ENCODE assay signal across 10 mouse cellular contexts in the genomic region with DNA sequence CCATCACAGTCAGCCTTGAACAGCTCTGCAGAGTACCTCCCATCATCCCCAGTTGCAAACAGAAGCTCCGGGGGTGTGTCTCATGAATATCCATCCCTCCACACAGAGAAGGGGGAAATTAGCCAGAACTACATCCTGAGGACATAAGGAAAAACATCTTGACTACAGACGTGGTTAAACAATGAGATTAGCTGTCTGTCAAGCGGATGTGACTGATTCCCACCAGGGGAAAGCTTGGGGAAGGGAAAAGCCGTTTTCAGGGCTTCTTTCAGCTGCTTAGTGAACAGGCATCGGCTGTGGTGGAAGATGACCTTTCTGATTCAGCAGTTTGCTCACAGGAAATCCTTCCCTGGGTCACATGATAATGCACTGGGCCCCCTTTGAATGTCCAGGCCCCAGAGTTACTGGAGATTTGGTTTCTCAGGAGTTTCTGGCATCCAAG. TPM values are rescaled to one million over a fixed set of nuclear protein-coding genes. Genes with fewer than 3 reads are reported as not detected.
A peak's percentile ranks its signal among the peaks of the same experiment; 100 is the strongest.
DNase-seq lines count a peak whose midpoint lies in the region; ATAC-seq and TF ChIP-seq lines count a peak whose summit lies in the region.
"Had no signal": no experiment of that assay in that cellular context is flagged by ENCODE, and none has a peak within 500 bp of the region (broad histone marks: within the 10 kb centered on the region; RNA-seq: fewer than 3 reads in every experiment).

No protein-coding gene starts in this region.

- no peaks in the 10 kb centered on the region for H3K36me3 ChIP-seq in intestine, embryonic 14.5 days (ENCODE audit: control insufficient read depth, insufficient read depth, low read length)
- no peaks in the 10 kb centered on the region for H3K36me3 ChIP-seq in intestine, postnatal 0 days (ENCODE audit: control insufficient read depth, insufficient read depth)
- H3K36me3 ChIP-seq in hindbrain, embryonic 15.5 days: no peaks in the 10 kb centered on the region
- H3K36me3 ChIP-seq in midbrain, embryonic 16.5 days (ENCODE audit: control insufficient read depth, insufficient read depth, low read length): no peaks in the 10 kb centered on the region
- H3K36me3 ChIP-seq: G1E had no signal

- H3K4me3 ChIP-seq in intestine, embryonic 14.5 days (ENCODE audit: low read depth, low read length): no peak overlapping the region
- no peak overlapping the region for H3K4me3 ChIP-seq in intestine, postnatal 0 days (ENCODE audit: low read depth, low read length)
- no peak overlapping the region for H3K4me3 ChIP-seq in hindbrain, embryonic 15.5 days
- H3K4me3 ChIP-seq in midbrain, embryonic 16.5 days (ENCODE audit: low read depth, low read length): no peak overlapping the region

- H3K27me3 ChIP-seq in intestine, embryonic 14.5 days (replicated peaks; ENCODE audit: control insufficient read depth, insufficient read depth, low read length): no peaks in the 10 kb centered on the region
- H3K27me3 ChIP-seq in intestine, postnatal 0 days (replicated peaks; ENCODE audit: control insufficient read depth, insufficient read depth, low read length): no peaks in the 10 kb centered on the region
- H3K27me3 ChIP-seq in hindbrain, embryonic 15.5 days: no peaks in the 10 kb centered on the region
- no peaks in the 10 kb centered on the region for H3K27me3 ChIP-seq in midbrain, embryonic 16.5 days (ENCODE audit: control insufficient read depth, insufficient read depth, low read depth, low read length)

- no peaks in the 10 kb centered on the region for H3K9me3 ChIP-seq in intestine, embryonic 14.5 days (ENCODE audit: control insufficient read depth, low read length)
- no peaks in the 10 kb centered on the region for H3K9me3 ChIP-seq in intestine, postnatal 0 days (ENCODE audit: control insufficient read depth)
- H3K9me3 ChIP-seq in hindbrain, embryonic 15.5 days: no peaks in the 10 kb centered on the region
- no peaks in the 10 kb centered on the region for H3K9me3 ChIP-seq in midbrain, embryonic 16.5 days (replicated peaks; ENCODE audit: control insufficient read depth, low read length, poor library complexity, severe bottlenecking)

- H3K27ac ChIP-seq in intestine, embryonic 14.5 days (ENCODE audit: low read depth): peak overlapping the region; percentile 69; the same call in 1 of the 2 replicates
- no peak overlapping the region for H3K27ac ChIP-seq in intestine, postnatal 0 days (ENCODE audit: low read depth, low read length)
- peak overlapping the region; percentile 53 for H3K27ac ChIP-seq in hindbrain, embryonic 15.5 days (replicated peaks)
- peak overlapping the region; percentile 1; the same call in 1 of the 2 replicates for H3K27ac ChIP-seq in midbrain, embryonic 16.5 days (ENCODE audit: low read length)

- no peak overlapping the region for H3K4me2 ChIP-seq in intestine, embryonic 14.5 days (ENCODE audit: low read length)
- no peak overlapping the region for H3K4me2 ChIP-seq in intestine, postnatal 0 days (replicated peaks; ENCODE audit: low read depth)
- H3K4me2 ChIP-seq in hindbrain, embryonic 15.5 days: no peak overlapping the region
- no peak overlapping the region for H3K4me2 ChIP-seq in midbrain, embryonic 16.5 days (ENCODE audit: low read length)

- DNase-seq in intestine, embryonic 14.5 days (ENCODE audit: low spot score): no peak
- DNase-seq in embryo, embryonic 10.5 days (ENCODE audit: low spot score): peak; percentile 47
- DNase-seq in thymus, postnatal 10 days (ENCODE audit: low spot score in 2 of 2): no peak
- no peak for DNase-seq in frontal cortex, postnatal 36 days (ENCODE audit: low spot score in 2 of 2)
- DNase-seq: cerebellum, adult 9-10 months had no signal

- TF ChIP-seq CTCF in intestine, postnatal 0 days (IDR thresholded peaks at IDR 0.05; ENCODE audit: low read depth): no peak

- H3K4me1 ChIP-seq in intestine, embryonic 14.5 days (replicated peaks; ENCODE audit: control insufficient read depth, insufficient read depth, low read length): peaks cover 33% of the 10 kb centered on the region
- 0 out of 2 replicates have a peak, but pooled peaks cover 4% of the 10 kb centered on the region for H3K4me1 ChIP-seq in intestine, postnatal 0 days (replicated peaks; ENCODE audit: control insufficient read depth, insufficient read depth, low read length)
- H3K4me1 ChIP-seq in hindbrain, embryonic 15.5 days (replicated peaks): peaks cover 42% of the 10 kb centered on the region
- H3K4me1 ChIP-seq in midbrain, embryonic 16.5 days (ENCODE audit: control insufficient read depth, insufficient read depth, low read length): peaks cover 20% of the 10 kb centered on the region

- no peak overlapping the region for H3K9ac ChIP-seq in intestine, embryonic 14.5 days (ENCODE audit: low read length)
- H3K9ac ChIP-seq in intestine, postnatal 0 days (ENCODE audit: low read depth, low read length): no peak overlapping the region
- H3K9ac ChIP-seq in hindbrain, embryonic 15.5 days: no peak overlapping the region
- no peak overlapping the region for H3K9ac ChIP-seq in midbrain, embryonic 16.5 days (ENCODE audit: low read depth, low read length)

- 14% methylated on average over 5 of the region's 5 CpGs for WGBS in intestine, embryonic 14.5 days
- WGBS in intestine, postnatal 0 days: 22% methylated on average over 5 of the region's 5 CpGs
- WGBS in hindbrain, embryonic 15.5 days: 13% methylated on average over 5 of the region's 5 CpGs
- 2% methylated on average over 5 of the region's 5 CpGs for WGBS in midbrain, embryonic 16.5 days

- ATAC-seq in intestine, embryonic 14.5 days (replicated peaks; ENCODE audit: low FRiP score, low TSS enrichment, low read depth): no peak
- no peak for ATAC-seq in intestine, postnatal 0 days
- ATAC-seq in hindbrain, embryonic 15.5 days (ENCODE audit: low FRiP score, low read depth): 0 out of 2 replicates have a peak, but pooled peaks have one; percentile 12
- ATAC-seq in midbrain, embryonic 16.5 days: no peak
- no peak for ATAC-seq in erythroid progenitor cell, adult 5-6 weeks (replicated peaks; ENCODE audit: low FRiP score, poor library complexity, severe bottlenecking)

RNA-seq across cellular contexts. Expression of gene Bcr, which starts 46.6 kb away (rescaled TPM):
- 11.3 and 14.4 TPM in 2 replicates for polyA plus RNA-seq in intestine, embryonic 14.5 days (2014; fragmentation: Nextera tagmentation; extraction: Ambion mirVana)
- 26.7 and 36.2 TPM in 2 replicates for polyA plus RNA-seq in intestine, postnatal 0 days (2015; fragmentation: Nextera tagmentation; extraction: Ambion mirVana)
- polyA plus RNA-seq in hindbrain, embryonic 15.5 days (2015; fragmentation: Nextera tagmentation; extraction: Ambion mirVana): 14.0 and 16.5 TPM in 2 replicates
- polyA plus RNA-seq in midbrain, embryonic 16.5 days (2015; fragmentation: Nextera tagmentation; extraction: Ambion mirVana): 12.4 and 13.8 TPM in 2 replicates
- total RNA-seq in erythroid progenitor cell, adult 5-6 weeks (2015; ENCODE audit: low replicate concordance): 2.5 and 5.8 TPM in 2 replicates
- total RNA-seq in erythroid progenitor cell, adult 5-6 weeks (2017; ENCODE audit: low replicate concordance): 2.7 and 5.4 TPM in 2 replicates
- polyA plus RNA-seq: G1E had no signal
